In the genomic region with DNA sequence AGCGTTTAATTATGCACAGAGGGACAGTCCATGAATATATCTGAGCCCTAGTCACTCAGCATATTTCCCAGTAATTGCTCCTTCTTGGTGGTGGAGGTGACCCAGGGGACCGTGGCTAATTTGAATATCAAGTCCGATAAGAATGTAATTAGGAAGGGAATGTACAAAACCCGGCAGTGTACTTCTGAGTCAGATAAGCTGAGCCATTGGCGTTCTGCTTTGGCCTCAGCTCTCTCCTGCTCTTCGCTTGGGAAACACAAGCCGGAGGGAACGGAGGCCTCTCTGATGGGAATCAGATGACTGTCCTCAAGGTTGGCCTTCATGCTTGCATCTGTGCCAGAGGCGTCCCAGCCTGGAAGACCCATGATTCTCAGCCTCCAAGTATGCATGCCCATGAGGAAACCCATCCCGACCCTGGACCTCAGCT, we compare ENCODE assay signal across 17 mouse cellular contexts. TPM values are rescaled to one million over a fixed set of nuclear protein-coding genes. Genes with fewer than 3 reads are reported as not detected.
DNase-seq lines count a peak whose midpoint lies in the region; ATAC-seq and TF ChIP-seq lines count a peak whose summit lies in the region.
"Had no signal": no experiment of that assay in that cellular context is flagged by ENCODE, and none has a peak within 500 bp of the region (broad histone marks: within the 10 kb centered on the region; RNA-seq: fewer than 3 reads in every experiment).

No protein-coding gene starts in this region.

- no peak overlapping the region for H3K4me3 ChIP-seq in gastrocnemius, adult 2 months
- no peak overlapping the region for H3K4me3 ChIP-seq in heart, embryonic 15.5 days
- no peak overlapping the region for H3K4me3 ChIP-seq in midbrain, embryonic 13.5 days (replicated peaks)
- H3K4me3 ChIP-seq: forebrain, embryonic 13.5 days had no signal

- H3K9ac ChIP-seq in heart, embryonic 15.5 days, result no peak overlapping the region
- no peak overlapping the region for H3K9ac ChIP-seq in midbrain, embryonic 13.5 days (replicated peaks)
- H3K9ac ChIP-seq: forebrain, embryonic 13.5 days had no signal

- H3K4me2 ChIP-seq in heart, embryonic 15.5 days, result peak overlapping the region; percentile 23; the same call in 1 of the 2 replicates
- no peak overlapping the region for H3K4me2 ChIP-seq in midbrain, embryonic 13.5 days (replicated peaks)
- H3K4me2 ChIP-seq: forebrain, embryonic 13.5 days had no signal

- peak; percentile 64 for DNase-seq in gastrocnemius, adult 2 months
- DNase-seq in gastrocnemius, postnatal 4 days (ENCODE audit: low spot score in 2 of 2), result no peak
- peak; percentile 24 for DNase-seq in adrenal gland, postnatal 25 days
- no peak for DNase-seq in thymus, postnatal 36 days
- DNase-seq: cerebellum, adult 9-11 months; kidney, adult 18-20 months; right cerebral cortex, adult 18-20 months; thymus, postnatal 4 days had no signal

- intact Hi-C loops in gastrocnemius, adult 2 months (cut with DNase I), result no loop called here

- no peak for TF ChIP-seq CTCF in gastrocnemius, adult 2 months (IDR thresholded peaks at IDR 0.05)

- ATAC-seq in heart, embryonic 15.5 days (replicated peaks; ENCODE audit: insufficient number of reproducible peaks, insufficient read depth, low FRiP score, low read depth), result no peak; the same call in 1 of the 2 replicates
- ATAC-seq in midbrain, embryonic 13.5 days, result peak; percentile 51
- ATAC-seq in megakaryocyte progenitor cell, adult 5-6 weeks (replicated peaks; ENCODE audit: poor library complexity), result no peak
- ATAC-seq in inflammation-experienced regulatory T-cells, adult 6 months, result no peak
- ATAC-seq: forebrain, embryonic 13.5 days had no signal

- H3K36me3 ChIP-seq in heart, embryonic 15.5 days, result no peaks in the 10 kb centered on the region
- H3K36me3 ChIP-seq in midbrain, embryonic 13.5 days, result no peaks in the 10 kb centered on the region

- no peaks in the 10 kb centered on the region for H3K9me3 ChIP-seq in heart, embryonic 15.5 days (replicated peaks)
- H3K9me3 ChIP-seq in midbrain, embryonic 13.5 days, result no peaks in the 10 kb centered on the region
- H3K9me3 ChIP-seq: forebrain, embryonic 13.5 days had no signal

- peaks cover 34% of the 10 kb centered on the region for H3K27me3 ChIP-seq in heart, embryonic 15.5 days
- 0 out of 2 replicates have a peak, but pooled peaks cover 2% of the 10 kb centered on the region for H3K27me3 ChIP-seq in midbrain, embryonic 13.5 days

- peak overlapping the region; percentile 20 for H3K27ac ChIP-seq in gastrocnemius, adult 2 months
- peak overlapping the region; percentile 45 for H3K27ac ChIP-seq in heart, embryonic 15.5 days
- peak overlapping the region; percentile 83 for H3K27ac ChIP-seq in midbrain, embryonic 13.5 days
- H3K27ac ChIP-seq: forebrain, embryonic 13.5 days; macrophage had no signal

- 42% methylated on average over 10 of the region's 10 CpGs for WGBS in heart, embryonic 15.5 days
- 57% methylated on average over 10 of the region's 10 CpGs for WGBS in midbrain, embryonic 13.5 days

- H3K4me1 ChIP-seq in heart, embryonic 15.5 days (replicated peaks), result peaks cover 19% of the 10 kb centered on the region
- peaks cover 29% of the 10 kb centered on the region for H3K4me1 ChIP-seq in midbrain, embryonic 13.5 days (replicated peaks)

RNA-seq across cellular contexts. Expression of a gene that starts 54.8 kb away (rescaled TPM):
- not detected for total RNA-seq in gastrocnemius, adult 2 months (2021)
- total RNA-seq in gastrocnemius, postnatal 4 days (2021), result not detected
- total RNA-seq in adrenal gland, postnatal 25 days (2021), result not detected in 2 replicates
- not detected in 2 replicates for polyA plus RNA-seq in heart, embryonic 15.5 days (2015; fragmentation: Nextera tagmentation; extraction: Ambion mirVana)
- polyA plus RNA-seq in midbrain, embryonic 13.5 days (2015; fragmentation: Nextera tagmentation; extraction: Ambion mirVana), result not detected in 2 replicates
- not detected in 2 replicates for total RNA-seq in megakaryocyte progenitor cell, adult 5-6 weeks (2015)
- total RNA-seq in megakaryocyte progenitor cell, adult 5-6 weeks (2017), result not detected in 2 replicates
- not detected for polyA plus RNA-seq in inflammation-experienced regulatory T-cells, adult 6 months (2017; shearing (Covaris generic))
- total RNA-seq: heart, adult 18-20 months had no signal
- polyA plus RNA-seq: forebrain, embryonic 13.5 days; liver, embryonic 16.5 days; macrophage; neural tube, embryonic 11.5 days had no signal

Comparison
In these comparisons a context has a peak if more than half of its experiments do, and no peak if none do; other contexts are left out.
1. DNase-seq: peak in gastrocnemius, adult 2 months (single experiment) and adrenal gland, postnatal 25 days (single experiment); none in gastrocnemius, postnatal 4 days (0 of 2) and thymus, postnatal 36 days (0 of 2).
2. H3K27ac ChIP-seq: peak in every context shown above with its lines; median percentile 83 in midbrain, embryonic 13.5 days; 45 in heart, embryonic 15.5 days; 20 in gastrocnemius, adult 2 months.